Mouse (Mus musculus): ENCODE results near the gene Hivep3. TPM values are rescaled to one million over a fixed set of nuclear protein-coding genes. Genes with fewer than 3 reads are reported as not detected.

Hivep3 gene
- total RNA-seq, 2 experiments from 2014 or later = 47.2 to 47.5 TPM

GRCm38 (mm10) chr4:120141810-120142209 lies 408.2 kb downstream of the Hivep3 start:
- DNase-seq (ENCODE audit: low spot score in 2 of 2) = no peak

- no peak for DNase-seq (ENCODE audit: low spot score in 2 of 2)
Measured at GRCm38 (mm10) chr4:120142905-120143304, 409.3 kb downstream of the Hivep3 start.

- DNase-seq (ENCODE audit: low spot score in 2 of 2) = no peak
Measured at GRCm38 (mm10) chr4:120144343-120144742, 410.8 kb downstream of the Hivep3 start.

- no peak for DNase-seq (ENCODE audit: low spot score in 2 of 2)
Measured at GRCm38 (mm10) chr4:120145931-120146330, 412.3 kb downstream of the Hivep3 start.

GRCm38 (mm10) chr4:120148291-120149141 lies 414.9 kb downstream of the Hivep3 start:
- DNase-seq (ENCODE audit: low spot score in 2 of 2) = peak; percentile 76 to 82

GRCm38 (mm10) chr4:120149142-120149524 lies 415.5 kb downstream of the Hivep3 start:
- no peak for DNase-seq (ENCODE audit: low spot score in 2 of 2)

GRCm38 (mm10) chr4:120150345-120150920 lies 416.8 kb downstream of the Hivep3 start:
- no peak for DNase-seq (ENCODE audit: low spot score in 2 of 2)

GRCm38 (mm10) chr4:120151906-120152305 lies 418.3 kb downstream of the Hivep3 start:
- no peak for DNase-seq (ENCODE audit: low spot score in 2 of 2)

GRCm38 (mm10) chr4:120152648-120153047 lies 419.1 kb downstream of the Hivep3 start:
- DNase-seq (ENCODE audit: low spot score in 2 of 2) = no peak

- DNase-seq (ENCODE audit: low spot score in 2 of 2) = no peak
Measured at GRCm38 (mm10) chr4:120153736-120154135, 420.2 kb downstream of the Hivep3 start.

- DNase-seq (ENCODE audit: low spot score in 2 of 2) = no peak
Measured at GRCm38 (mm10) chr4:120158714-120159310, 425.2 kb downstream of the Hivep3 start.

GRCm38 (mm10) chr4:120161166-120161949 lies 427.8 kb downstream of the Hivep3 start, which contains the start of gene Edn2:
Gene Edn2 (plus strand): TSS chr4:120161206.
- DNase-seq (ENCODE audit: low spot score in 2 of 2) = peak in 1 of 2 experiments; percentile 38

- DNase-seq (ENCODE audit: low spot score in 2 of 2) = peak in 1 of 2 experiments; percentile 15
Measured at GRCm38 (mm10) chr4:120162586-120162985, 429.0 kb downstream of the Hivep3 start.

GRCm38 (mm10) chr4:120163242-120163641 lies 429.7 kb downstream of the Hivep3 start:
- peak; percentile 42 to 65 for DNase-seq (ENCODE audit: low spot score in 2 of 2)

- DNase-seq (ENCODE audit: low spot score in 2 of 2) = no peak
Measured at GRCm38 (mm10) chr4:120164316-120164715, 430.7 kb downstream of the Hivep3 start.

GRCm38 (mm10) chr4:120167778-120168177 lies 434.2 kb downstream of the Hivep3 start:
- no peak for DNase-seq (ENCODE audit: low spot score in 2 of 2)

- DNase-seq (ENCODE audit: low spot score in 2 of 2) = no peak
Measured at GRCm38 (mm10) chr4:120168346-120168745, 434.8 kb downstream of the Hivep3 start.

- no peak for DNase-seq (ENCODE audit: low spot score in 2 of 2)
Measured at GRCm38 (mm10) chr4:120170387-120170936, 436.9 kb downstream of the Hivep3 start.

GRCm38 (mm10) chr4:120172050-120172684 lies 438.6 kb downstream of the Hivep3 start:
- peak; percentile 44 to 57 for DNase-seq (ENCODE audit: low spot score in 2 of 2)

- DNase-seq (ENCODE audit: low spot score in 2 of 2) = no peak
Measured at GRCm38 (mm10) chr4:120179123-120179522, 445.5 kb downstream of the Hivep3 start.

Data from layer of hippocampus, adult 18-20 months (tissue).